Mouse (Mus musculus) cerebellum, adult 9-11 months (tissue): ENCODE measurements at regions not wholly inside any gene's neighbourhood (a gene's known extent, or its start where the extent isn't known, plus 50 kb on each side); places are given as distances from the start of the nearest gene placed in this dataset.

ENCODE experiments used
- DNase-seq: peaks from one replicate; pipeline ENCODE4 v3.0.0; 2022

DNA sequence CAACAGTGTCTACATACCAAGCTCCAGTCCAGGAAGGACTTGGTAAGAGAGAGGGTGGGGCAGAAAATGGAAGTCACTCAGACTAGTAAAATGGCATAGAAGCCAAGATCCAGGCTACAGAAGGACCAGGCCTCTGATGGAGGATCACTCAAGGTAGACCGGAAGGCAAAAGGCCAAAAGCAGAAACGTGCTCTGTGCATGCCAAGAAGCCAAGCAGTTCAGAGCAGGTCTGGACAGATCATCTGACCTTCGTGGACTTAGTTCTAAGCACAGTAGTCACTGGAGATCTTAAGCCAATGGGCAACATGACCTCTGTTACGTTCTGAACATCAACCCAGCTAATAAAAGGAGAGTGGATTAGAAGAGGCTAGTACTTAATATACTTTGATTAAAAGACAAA is 90.6 kb upstream of the Sesn3 start:
- no peak for DNase-seq

DNA sequence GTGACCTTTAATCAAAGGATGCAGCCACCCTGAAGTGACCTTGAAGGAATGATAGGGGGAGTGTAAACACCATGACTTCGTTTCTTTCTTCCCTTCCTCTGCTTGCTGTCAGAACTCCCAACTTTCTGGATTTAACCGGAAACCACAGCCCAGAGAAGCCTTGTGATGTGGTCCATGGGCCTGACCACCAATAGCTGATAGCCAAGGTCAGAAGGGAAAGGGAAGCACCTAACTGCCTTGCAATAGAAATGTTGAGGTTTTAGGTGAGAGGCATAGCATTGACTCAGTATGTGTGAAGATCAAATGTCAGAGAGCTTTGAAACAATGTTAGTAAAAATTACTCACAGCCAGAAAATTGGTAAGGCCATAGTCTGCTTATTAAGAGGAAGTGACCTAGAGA is 89.2 kb upstream of the Sesn3 start:
- DNase-seq: no peak

DNA sequence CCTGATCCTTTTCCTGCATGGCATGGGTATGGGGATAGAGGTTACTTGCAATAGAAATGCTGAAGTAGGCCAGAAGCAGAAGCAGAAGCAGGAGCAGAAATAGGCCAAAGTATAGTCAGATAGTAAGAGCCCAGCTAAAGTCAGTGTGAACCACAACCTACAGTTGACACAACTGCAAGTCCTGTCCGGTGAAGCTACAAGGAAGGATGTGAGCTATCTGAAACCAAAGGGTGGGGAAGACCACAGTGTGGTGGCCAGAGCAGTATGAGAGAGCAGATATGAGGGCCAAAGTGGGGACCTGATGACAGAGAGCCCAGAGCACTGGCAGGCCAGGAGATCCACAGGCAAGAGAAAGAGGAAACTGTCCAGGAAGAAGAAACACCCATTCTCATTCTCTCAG is 87.1 kb upstream of the Sesn3 start:
- no peak for DNase-seq

DNA sequence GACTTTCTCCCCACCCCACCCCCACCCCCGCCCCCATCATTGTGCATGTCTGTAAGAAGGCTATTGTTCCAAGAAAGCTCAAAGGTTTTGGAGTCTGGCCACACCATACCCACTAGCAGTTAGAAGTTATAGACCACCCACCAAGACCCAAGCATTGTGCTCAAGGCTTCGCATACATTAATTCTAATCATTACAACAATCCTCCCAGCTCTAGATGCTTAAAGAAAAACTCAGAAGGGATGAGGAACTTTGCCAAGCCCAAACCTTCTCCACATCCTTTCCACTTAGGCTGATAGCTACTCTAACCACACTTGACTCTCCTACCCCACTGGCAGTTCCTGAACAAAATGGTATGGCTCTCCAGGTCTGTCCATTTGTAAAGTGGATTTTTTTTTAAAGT is 86.4 kb upstream of the Sesn3 start:
- DNase-seq: no peak

DNA sequence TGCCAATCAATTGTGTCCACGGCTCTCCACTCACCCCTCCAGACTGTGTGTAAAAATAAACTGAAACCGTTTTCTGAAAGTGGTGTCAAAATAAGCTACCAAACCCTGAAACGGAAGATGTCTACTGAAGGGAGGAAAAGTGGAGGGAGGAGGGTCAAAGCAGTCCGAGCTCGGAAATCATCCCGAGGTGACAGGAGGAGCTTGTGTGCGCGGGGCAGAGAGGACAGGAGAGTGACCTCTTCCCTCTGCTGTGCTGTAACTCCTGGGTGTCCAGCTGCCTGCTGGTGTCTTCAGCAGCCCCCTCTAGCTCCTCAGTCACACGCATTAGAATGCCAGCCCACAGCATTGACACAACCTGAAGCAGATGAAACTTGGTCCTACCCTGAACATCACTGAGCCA is 84.2 kb upstream of the Sesn3 start:
- DNase-seq: no peak

DNA sequence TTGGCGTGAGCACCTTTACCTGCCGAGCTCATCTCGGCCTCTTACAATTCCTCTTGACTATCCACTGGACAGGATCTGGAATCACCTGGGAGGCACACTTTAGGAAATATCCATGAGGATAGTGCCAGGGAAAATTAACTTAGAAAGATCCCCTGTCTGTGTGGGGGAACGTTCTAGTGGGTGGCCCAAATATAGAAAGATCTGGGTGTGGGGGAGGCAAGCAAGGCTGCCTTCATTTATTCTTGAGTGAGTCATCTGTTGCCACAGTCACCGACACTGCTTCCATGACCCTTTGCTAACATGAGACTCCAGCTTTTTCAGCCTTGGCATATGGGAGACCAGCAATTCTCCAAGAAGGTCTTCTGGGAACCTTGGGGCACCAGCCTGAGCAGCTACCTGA is 80.1 kb upstream of the Sesn3 start:
- DNase-seq: no peak

DNA sequence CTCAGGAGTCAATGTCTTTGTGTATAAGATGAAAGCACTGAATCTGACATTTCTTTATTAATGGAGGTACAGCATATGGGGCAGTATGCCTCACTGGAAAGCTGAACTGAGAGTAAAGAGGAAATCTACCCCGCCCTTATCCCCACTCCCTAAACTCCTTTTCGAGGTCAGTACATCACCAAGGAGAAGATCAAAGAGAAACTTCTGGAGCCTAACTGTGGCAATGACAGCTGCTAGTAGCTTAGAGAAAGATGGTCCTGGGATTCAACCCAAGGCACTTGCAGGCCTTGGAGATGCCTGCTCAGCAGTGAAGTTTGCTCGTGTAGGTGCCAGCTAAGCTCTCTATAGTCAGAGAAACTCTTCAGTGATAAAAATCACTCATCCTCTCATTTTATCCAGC is 75.8 kb upstream of the Sesn3 start:
- DNase-seq: no peak

DNA sequence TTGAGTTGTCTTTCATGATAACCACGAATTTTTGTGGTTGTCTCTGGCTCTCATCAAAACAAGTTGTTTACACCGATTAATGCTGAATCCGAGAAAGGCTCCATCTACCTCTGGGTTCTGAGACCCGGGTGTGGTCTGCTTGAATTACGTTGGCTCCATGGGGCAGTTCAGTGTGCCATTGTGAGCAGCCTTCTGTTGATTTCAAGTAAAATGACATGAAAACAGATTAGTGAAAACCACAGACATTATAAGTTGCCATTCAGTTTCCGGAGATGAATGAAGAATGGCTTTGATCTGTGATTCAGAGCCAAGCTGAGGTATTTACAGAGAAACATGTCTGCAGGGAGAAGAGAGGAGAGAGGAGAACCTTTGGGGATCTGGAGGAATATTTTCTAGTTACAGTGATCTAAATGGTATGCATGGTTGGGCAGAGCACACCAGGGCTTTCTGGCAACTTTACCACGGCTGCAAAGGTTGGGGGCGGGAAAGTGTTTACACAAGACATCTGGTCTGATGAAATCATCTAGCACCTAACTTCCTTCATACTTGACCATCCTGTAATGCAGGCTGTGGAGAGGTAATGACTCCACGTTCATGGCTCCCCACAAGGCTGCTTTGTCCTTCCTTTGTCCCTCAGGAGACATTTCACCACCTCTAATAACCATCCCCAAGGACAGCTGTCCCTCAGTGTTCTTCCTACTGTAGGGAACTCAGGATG is 74.7 kb upstream of the Sesn3 start:
- no peak for DNase-seq

DNA sequence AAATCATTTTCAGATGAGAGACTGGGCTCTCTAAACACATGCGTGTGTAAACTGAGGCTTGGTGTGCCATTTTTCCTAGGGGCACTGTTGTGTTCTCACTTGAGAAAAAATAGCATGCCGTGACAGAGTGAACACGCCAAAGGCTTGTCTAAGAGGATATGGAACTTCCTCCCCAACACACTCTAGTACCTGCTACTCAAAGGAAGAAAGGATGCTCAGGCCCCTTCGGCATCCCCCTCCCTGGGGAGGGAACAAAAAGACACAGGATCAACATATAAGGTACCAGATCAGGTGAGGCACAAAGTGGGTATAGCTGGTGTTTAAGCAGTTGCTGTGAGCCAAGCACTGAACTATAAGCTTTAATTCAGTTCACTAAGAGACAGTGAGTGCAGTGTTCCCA is 74.0 kb upstream of the Sesn3 start:
- DNase-seq: no peak

DNA sequence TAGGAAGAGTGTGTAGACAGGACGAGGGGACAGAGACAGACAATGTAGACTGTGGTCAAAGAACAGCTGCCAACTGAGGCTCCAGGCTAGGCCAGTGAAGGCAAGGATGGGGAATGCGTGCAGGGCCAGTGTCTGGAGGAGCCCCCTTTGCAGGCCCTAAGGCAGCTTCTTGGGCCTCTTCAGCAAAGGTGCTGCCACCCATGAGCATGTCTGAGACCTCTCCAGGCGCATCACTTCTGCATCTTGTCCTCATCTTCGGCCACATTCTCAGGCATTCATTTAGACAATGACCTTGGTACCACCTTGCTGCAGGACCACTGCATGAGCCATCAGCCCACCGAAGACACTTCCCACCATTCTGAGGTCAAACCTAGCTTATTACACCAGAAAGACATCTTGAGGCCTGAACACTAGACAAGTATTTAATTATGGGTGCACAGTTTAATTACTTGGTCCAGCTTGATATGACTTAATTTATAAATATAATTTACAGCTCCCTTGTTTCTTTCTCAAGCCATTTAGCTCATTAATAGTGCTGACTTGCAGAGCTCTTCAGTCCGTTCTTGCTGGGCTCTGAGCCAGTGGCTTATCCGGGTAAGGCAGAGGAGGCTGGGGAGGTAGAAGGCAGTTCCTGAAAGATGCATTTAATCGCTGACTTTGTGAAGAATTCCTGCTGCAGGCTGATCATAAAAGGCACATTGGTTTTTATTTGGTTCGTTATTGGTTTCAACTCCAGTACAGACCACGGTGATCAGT is 72.1 kb upstream of the Sesn3 start:
- DNase-seq: no peak

DNA sequence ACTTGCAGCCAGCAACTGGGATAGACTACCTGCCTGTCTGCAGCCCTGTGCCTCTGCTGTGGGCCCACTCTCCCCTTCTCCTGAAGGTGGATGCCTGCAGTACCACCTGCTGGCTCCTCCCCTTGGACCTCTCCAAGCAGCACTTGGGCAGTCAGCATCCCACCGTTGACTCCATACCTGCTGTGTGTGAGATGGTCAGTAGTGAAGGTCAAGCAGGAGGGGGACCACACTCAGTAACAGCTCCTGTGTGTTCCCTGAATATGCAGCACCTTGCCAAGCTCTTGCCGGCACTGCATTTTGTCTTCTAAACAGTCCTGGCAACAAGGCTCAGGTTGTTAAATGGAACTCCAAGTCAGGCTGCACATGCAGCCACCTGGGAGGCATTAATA is 71.6 kb upstream of the Sesn3 start:
- DNase-seq: no peak

DNA sequence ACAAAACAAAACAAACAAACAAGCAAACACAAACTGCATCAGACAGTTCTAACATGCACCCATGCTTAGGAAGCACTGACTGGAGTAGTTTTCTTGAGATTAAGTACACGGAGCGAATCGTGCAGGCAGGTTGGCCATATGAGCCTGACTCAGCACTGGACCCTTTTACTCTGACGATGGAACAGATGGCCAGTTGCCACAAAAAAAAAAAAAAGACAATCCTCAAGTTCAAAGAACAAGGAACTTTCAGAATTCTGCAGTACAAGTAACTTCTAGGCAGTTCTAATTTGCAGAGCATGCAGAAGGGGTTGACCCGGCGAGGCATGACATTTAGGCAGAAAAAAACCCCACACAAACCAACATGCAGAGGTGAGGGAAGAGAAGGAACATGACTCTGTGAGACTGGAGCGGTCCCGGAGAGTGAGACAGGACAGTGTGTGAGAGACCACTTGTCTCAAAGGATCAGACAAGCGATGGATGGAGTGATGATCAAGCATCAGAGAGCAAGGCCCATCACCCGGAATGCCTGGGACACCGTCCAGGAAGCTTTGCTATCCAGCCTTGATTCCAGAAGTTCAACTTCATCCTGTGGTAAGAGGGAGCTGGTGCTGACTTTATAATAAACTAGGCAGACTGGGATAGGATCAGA is 71.0 kb upstream of the Sesn3 start:
- no peak for DNase-seq

DNA sequence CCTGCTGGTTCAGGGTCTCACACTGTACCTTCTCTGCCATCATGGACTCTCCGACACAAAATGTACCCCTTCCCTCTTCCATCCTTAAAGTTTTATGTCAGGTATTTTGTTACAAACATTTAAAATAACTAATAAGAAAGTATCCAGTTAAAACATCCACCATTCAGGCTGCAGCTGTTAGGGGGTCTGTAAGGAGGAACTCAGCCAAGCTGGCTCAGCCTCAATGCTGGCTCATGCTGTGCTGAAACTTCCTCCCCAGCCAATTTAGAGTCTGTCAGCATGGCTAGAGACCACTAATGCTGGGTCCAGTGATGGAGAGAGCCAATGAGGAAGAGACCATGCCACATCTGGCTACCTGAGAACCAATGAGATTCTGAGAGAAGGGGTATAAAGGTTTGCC is 70.0 kb upstream of the Sesn3 start:
- no peak for DNase-seq

DNA sequence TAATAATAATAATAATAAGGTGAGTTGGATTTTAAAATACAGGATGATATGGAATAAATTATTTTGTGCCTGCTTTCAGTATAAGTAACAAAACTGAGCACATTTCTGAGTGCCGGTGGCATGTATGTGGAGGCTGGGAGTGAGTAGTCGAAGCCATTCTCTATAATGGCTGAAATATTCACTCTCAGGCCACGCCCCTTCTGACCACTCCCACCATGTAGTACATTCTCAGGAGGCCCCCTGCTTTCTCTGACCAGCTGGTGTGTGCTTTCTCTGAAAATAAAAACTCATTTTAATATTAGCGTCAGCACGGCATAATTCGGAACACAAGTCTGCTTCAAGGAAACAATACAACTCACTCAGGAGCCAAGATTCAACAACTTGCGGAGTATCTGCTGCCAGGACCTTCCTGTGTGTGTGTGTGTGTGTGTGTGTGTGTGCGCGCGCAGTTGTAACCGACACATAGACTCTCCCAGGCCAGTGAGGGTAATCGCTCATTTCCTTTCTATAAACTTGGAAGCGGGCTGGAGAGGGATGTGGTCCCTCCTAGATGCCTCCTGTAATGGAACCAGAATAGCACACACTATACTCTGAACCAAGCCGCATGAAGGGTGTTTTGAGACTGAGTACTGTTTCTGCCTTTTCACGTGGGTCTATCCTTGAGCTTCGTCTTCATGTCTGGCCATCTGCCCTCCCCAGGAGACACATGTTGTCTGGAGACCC is 67.9 kb upstream of the Sesn3 start:
- no peak for DNase-seq

DNA sequence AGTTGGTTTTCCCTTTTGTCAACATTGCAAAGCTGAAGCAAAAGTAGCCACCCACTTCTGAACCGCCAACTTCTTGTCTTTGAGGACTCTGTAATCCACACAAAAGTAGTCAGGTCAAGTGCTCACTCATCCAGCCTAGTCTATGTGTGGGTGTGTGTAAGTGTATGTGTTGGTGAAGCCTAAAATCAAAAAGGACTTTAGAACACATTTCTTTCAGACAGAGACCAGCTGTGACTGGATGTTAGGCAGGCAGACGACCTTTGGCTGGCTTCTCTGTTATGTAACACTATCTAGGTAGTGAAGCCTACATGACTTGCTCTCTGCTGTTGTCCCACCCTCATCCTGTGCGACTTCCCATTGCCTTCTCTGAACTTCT is 67.3 kb upstream of the Sesn3 start:
- DNase-seq: no peak

DNA sequence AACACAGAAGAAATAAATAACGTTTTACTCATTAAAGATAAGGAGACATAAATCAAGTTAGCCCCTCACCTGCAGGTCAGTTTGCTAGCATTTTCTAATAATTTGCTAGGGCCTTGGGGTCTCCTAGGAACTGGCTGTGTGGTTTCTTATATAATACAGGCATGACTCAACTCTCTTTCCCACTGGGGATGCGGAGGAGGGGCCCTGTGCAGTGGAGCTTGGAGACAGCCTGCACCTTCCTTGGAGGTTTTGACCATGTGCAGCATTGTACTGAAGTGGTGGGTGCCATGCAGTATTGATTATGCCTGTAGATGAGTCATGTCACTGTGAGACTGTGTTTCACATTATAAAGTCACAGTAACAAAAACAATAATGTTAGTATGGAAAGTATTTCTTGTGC is 61.6 kb upstream of the Sesn3 start:
- no peak for DNase-seq

DNA sequence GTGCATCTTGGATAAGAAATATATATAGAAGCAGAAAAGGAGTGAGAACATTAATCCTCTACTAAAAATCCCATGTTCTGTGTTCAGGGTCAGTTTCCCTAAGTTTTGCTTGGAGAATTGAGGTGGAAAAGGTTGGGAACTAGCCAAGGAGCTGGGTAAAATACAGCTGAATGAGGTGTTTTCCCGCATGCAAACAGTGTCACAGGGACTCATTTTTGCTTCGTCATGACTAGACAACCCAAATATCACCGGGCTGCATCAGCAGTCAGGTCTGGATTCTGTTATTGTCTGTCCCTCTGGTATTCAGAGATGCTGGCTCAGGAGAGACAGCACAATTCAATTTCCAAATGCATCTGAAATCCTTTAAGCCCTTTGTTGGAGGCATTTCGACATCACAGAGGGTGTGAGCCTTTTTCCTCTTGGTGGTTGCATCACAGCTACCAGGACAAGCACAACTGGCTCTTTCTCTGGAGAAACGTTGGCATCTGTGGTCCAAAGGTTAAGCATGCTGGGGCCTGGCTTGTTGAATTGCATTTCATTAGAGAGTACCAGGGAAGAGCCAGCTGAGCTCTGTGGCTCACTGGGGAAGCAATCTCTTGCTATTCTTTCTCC is 59.6 kb upstream of the Sesn3 start:
- no peak for DNase-seq

DNA sequence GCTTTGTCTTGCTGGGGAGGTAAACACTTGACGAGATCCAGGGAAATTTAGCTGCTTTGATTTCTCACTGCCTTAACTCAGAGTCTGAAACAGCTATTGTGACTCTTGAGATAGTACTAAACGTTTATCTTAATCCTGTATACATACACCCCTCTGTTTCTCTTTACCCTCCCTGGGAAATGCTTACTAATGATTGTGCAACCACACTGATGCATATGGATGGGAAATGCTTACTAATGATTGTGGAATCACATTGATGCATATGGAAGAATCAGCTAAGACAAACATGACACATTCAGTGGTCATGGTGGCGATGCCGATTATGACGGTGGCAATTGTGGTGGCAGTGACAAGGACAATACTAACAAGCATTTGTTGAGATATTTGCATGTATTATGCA is 58.9 kb upstream of the Sesn3 start:
- DNase-seq: no peak

DNA sequence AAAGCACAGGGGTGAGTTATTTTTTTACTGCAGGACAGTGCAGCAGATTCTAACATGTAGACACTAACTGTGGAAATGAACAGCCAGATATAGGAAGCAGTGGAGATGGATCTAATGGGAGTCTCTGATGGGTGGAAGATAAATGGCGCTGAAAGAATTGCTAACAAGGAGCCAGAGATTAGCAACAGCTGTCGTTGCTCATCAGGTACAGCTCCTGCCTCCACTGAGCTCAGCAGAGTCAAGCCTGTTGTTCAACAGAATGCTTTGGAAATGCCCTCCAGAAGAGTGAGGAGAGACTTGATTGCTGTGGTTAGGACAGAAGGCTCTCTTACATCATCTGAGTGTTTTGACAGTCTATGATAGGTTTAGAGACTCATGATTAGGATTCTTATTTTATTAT is 51.9 kb upstream of the Sesn3 start:
- DNase-seq: no peak
